Mouse (Mus musculus) skeletal muscle tissue, postnatal 0 days (tissue): ENCODE results near the gene Upk3bl. TPM values are rescaled to one million over a fixed set of nuclear protein-coding genes. Genes with fewer than 3 reads are reported as not detected.

Source experiments
- microRNA-seq, 2 experiments: library from miRNA; unstranded; fragments of <30 nt; microRNA quantifications; one replicate each; pipeline ENCODE4; 2016
- polyA plus RNA-seq: library from polyadenylated mRNA; unstranded; fragments of >200 nt; fragmentation: Nextera tagmentation; extraction: Ambion mirVana; gene quantifications from 2 replicates; pipeline ENCODE4 v1.2.1, GENCODE M21; 2015

Gene Upk3bl
- polyA plus RNA-seq = 0.17 and 0.19 TPM in 2 replicates

GRCm38 (mm10) chr5:136054301-136055077 is at the start of gene Upk3bl:
TSS of gene Upk3bl (plus strand) at chr5:136054492.

GRCm38 (mm10) chr5:136038258-136039214 is 15.8 kb upstream of the Upk3bl start, which contains the start of gene Upk3b:
TSS of gene Upk3b (plus strand) at chr5:136038496.

GRCm38 (mm10) chr5:136083669-136084107 is 29.4 kb downstream of the Upk3bl start, which contains the start of gene Rasa4:
TSS of gene Rasa4 (plus strand) at chr5:136083916.

Small RNAs within 50 kb of the gene (microRNA-seq; reads per million reads assigned to microRNA genes)
- gene Mir7035 = 0.21 to 0.51 reads per million in 2 experiments

Other genes starting within 250 kb of the Upk3bl start
- not detected in 2 replicates for gene Srrm3, start 247.6 kb upstream of the Upk3bl start, polyA plus RNA-seq
- 1,579 and 2,380 TPM in 2 replicates for gene Hspb1, start 166.6 kb upstream of the Upk3bl start, polyA plus RNA-seq
- gene Ywhag, start 119.9 kb upstream of the Upk3bl start, polyA plus RNA-seq = 196 and 198 TPM in 2 replicates
- 1.9 and 2.0 TPM in 2 replicates for gene Ssc4d, start 80.0 kb upstream of the Upk3bl start, polyA plus RNA-seq
- gene Zp3, start 74.4 kb upstream of the Upk3bl start, polyA plus RNA-seq = 0.18 TPM in 1 of 2 replicates, not detected in the other
- gene Dtx2, start 59.7 kb upstream of the Upk3bl start, polyA plus RNA-seq = 14.3 and 18.6 TPM in 2 replicates
- gene Upk3b, start 16.0 kb upstream of the Upk3bl start, polyA plus RNA-seq = 0.18 TPM in 1 of 2 replicates, not detected in the other
- gene Rasa4, start 29.4 kb downstream of the Upk3bl start, polyA plus RNA-seq = 3.7 and 4.8 TPM in 2 replicates
- 149 and 156 TPM in 2 replicates for gene Polr2j, start 62.1 kb downstream of the Upk3bl start, polyA plus RNA-seq
- gene Lrwd1, start 81.6 kb downstream of the Upk3bl start, polyA plus RNA-seq = 10.9 and 11.0 TPM in 2 replicates
- gene Alkbh4, start 81.7 kb downstream of the Upk3bl start, polyA plus RNA-seq = 9.3 and 9.4 TPM in 2 replicates
- gene Orai2, start 116.2 kb downstream of the Upk3bl start, polyA plus RNA-seq = 5.5 and 7.7 TPM in 2 replicates
- 36.6 and 43.1 TPM in 2 replicates for gene Prkrip1, start 144.5 kb downstream of the Upk3bl start, polyA plus RNA-seq
- 8.7 and 14.3 TPM in 2 replicates for gene Sh2b2, start 192.1 kb downstream of the Upk3bl start, polyA plus RNA-seq